Mouse (Mus musculus) CH12.LX (cell line): ENCODE measurements around the gene Fer1l5. TPM values are rescaled to one million over a fixed set of nuclear protein-coding genes. Genes with fewer than 3 reads are reported as not detected.

ENCODE experiments used
- DNase-seq: peaks from one replicate; pipeline ENCODE4 v3.0.0-alpha.2; 2013; ENCODE audit errors: extremely low read depth
- H3K27ac ChIP-seq: 2 replicates; pipeline ENCODE4 v1.5.1; 2012; ENCODE audit warnings: low read depth, mild to moderate bottlenecking, control low read depth, moderate library complexity; ENCODE audit not compliant: insufficient read depth
- H3K27me3 ChIP-seq: replicated peaks from 2 replicates; pipeline ENCODE3; 2012; ENCODE audit warnings: inconsistent platforms
- H3K36me3 ChIP-seq, 2 experiments: replicated peaks in 1 of 2; 2 replicates each; pipeline versions ENCODE3 to v1.6.1; 2012; ENCODE audit warnings: inconsistent platforms in 1 of 2, low read length in 1 of 2, mild to moderate bottlenecking in 1 of 2, mixed read lengths in 1 of 2, moderate library complexity in 1 of 2; ENCODE audit not compliant: control insufficient read depth in 1 of 2, insufficient read depth in 1 of 2
- H3K4me1 ChIP-seq, 2 experiments: 2 replicates each; pipeline ENCODE4 v1.6.1; 2012; ENCODE audit warnings: inconsistent platforms in 1 of 2, moderate library complexity in 1 of 2; ENCODE audit not compliant: insufficient read depth in 2 of 2, control insufficient read depth in 1 of 2
- H3K4me2 ChIP-seq: 2 replicates; pipeline ENCODE4 v1.6.1; 2012; ENCODE audit warnings: low read depth, mild to moderate bottlenecking, control low read depth; ENCODE audit not compliant: poor library complexity, insufficient read depth, severe bottlenecking
- H3K4me3 ChIP-seq, 3 experiments: fragments of 150-350 bp in 1 of 3; sonication (generic) in 1 of 3; replicated peaks in 1 of 3; 2 replicates each; pipeline versions ENCODE3 to v1.5.1; 2011 to 2012; ENCODE audit warnings: low read depth in 2 of 3, low read length in 2 of 3, mild to moderate bottlenecking in 2 of 3, moderate library complexity in 2 of 3, control low read depth in 1 of 3, improper control_type of control experiment in 1 of 3, inconsistent platforms in 1 of 3, mixed read lengths in 1 of 3; ENCODE audit not compliant: poor library complexity in 1 of 3
- H3K79me2 ChIP-seq: replicated peaks from 2 replicates; pipeline ENCODE4 v1.6.1; 2012; ENCODE audit warnings: mild to moderate bottlenecking, moderate library complexity; ENCODE audit not compliant: control insufficient read depth, poor library complexity, insufficient read depth, severe bottlenecking; ENCODE audit errors: extremely low read depth
- H3K9ac ChIP-seq: 2 replicates; pipeline ENCODE4 v1.6.1; 2012; ENCODE audit warnings: low read depth, mild to moderate bottlenecking, control low read depth, moderate library complexity; ENCODE audit not compliant: insufficient read depth
- H3K9me3 ChIP-seq: replicated peaks from 2 replicates; pipeline ENCODE3; 2012; ENCODE audit warnings: low read length, inconsistent platforms, mixed read lengths
- CHD1 ChIP-seq: IDR thresholded peaks from 2 replicates; pipeline ENCODE4 v1.6.1; 2012; ENCODE audit warnings: low read depth, low read length, improper control_type of control experiment, inconsistent platforms
- E2F4 ChIP-seq: IDR thresholded peaks from 2 replicates; pipeline ENCODE4 v1.6.1; 2011; ENCODE audit warnings: low read depth, low read length, improper control_type of control experiment; ENCODE audit not compliant: insufficient replicate concordance
- ELF1 ChIP-seq: IDR thresholded peaks from 2 replicates; pipeline ENCODE4 v1.6.1; 2014; ENCODE audit warnings: low read depth, mild to moderate bottlenecking, inconsistent platforms, low read length, improper control_type of control experiment
- EP300 ChIP-seq: IDR thresholded peaks from 2 replicates; pipeline ENCODE4 v1.6.1; 2011; ENCODE audit warnings: low read length, improper control_type of control experiment
- GABPA ChIP-seq: IDR thresholded peaks from 2 replicates; pipeline ENCODE4 v1.6.1; 2012; ENCODE audit warnings: low read depth, low read length, improper control_type of control experiment, inconsistent platforms; ENCODE audit not compliant: insufficient replicate concordance
- HCFC1 ChIP-seq: IDR thresholded peaks from 2 replicates; pipeline ENCODE4 v1.6.1; 2012; ENCODE audit warnings: low read depth, mild to moderate bottlenecking, inconsistent platforms, low read length, improper control_type of control experiment
- IRF4 ChIP-seq: IDR thresholded peaks from 2 replicates; pipeline ENCODE4 v1.6.1; 2014; ENCODE audit warnings: low read depth, mild to moderate bottlenecking, inconsistent platforms, low read length, improper control_type of control experiment
- JUN ChIP-seq: IDR thresholded peaks from 2 replicates; pipeline ENCODE4 v1.6.1; 2011; ENCODE audit warnings: low read depth, mild to moderate bottlenecking, low read length, improper control_type of control experiment, moderate library complexity; ENCODE audit not compliant: insufficient read depth
- KAT2A ChIP-seq: IDR thresholded peaks from 2 replicates; pipeline ENCODE4 v1.6.1; 2012; ENCODE audit warnings: low read length, improper control_type of control experiment, inconsistent platforms; ENCODE audit not compliant: insufficient replicate concordance
- MAX ChIP-seq: IDR thresholded peaks from 2 replicates; pipeline ENCODE4 v1.6.1; 2011; ENCODE audit warnings: low read length, improper control_type of control experiment
- MEF2A ChIP-seq: IDR thresholded peaks from 2 replicates; pipeline ENCODE4 v1.6.1; 2014; ENCODE audit warnings: low read depth, mild to moderate bottlenecking, inconsistent platforms, low read length, improper control_type of control experiment, borderline replicate concordance
- MXI1 ChIP-seq: IDR thresholded peaks from 2 replicates; pipeline ENCODE4 v1.6.1; 2011; ENCODE audit warnings: mild to moderate bottlenecking, low read depth, low read length, improper control_type of control experiment
- MYC ChIP-seq: IDR thresholded peaks from 2 replicates; pipeline ENCODE4 v1.6.1; 2011; ENCODE audit warnings: low read depth, mild to moderate bottlenecking, improper control_type of control experiment, low read length
- NELFE ChIP-seq: IDR thresholded peaks from 2 replicates; pipeline ENCODE4 v1.6.1; 2011; ENCODE audit warnings: low read depth, low read length, improper control_type of control experiment
- NRF1 ChIP-seq: IDR thresholded peaks from 2 replicates; pipeline ENCODE4 v1.6.1; 2014; ENCODE audit warnings: low read depth, mild to moderate bottlenecking, inconsistent platforms, low read length, improper control_type of control experiment, moderate library complexity
- POLR2A ChIP-seq: IDR thresholded peaks from 2 replicates; pipeline ENCODE4 v1.6.1; 2011; ENCODE audit warnings: low read depth, mild to moderate bottlenecking, improper control_type of control experiment, low read length
- POLR2AphosphoS2 ChIP-seq: IDR thresholded peaks from 2 replicates; pipeline ENCODE4 v1.6.1; 2011; ENCODE audit warnings: low read depth, low read length, improper control_type of control experiment
- RCOR1 ChIP-seq: conservative IDR thresholded peaks from 2 replicates; pipeline ENCODE4 v1.6.1; 2012; ENCODE audit warnings: low read depth, mild to moderate bottlenecking, inconsistent platforms, low read length, improper control_type of control experiment
- SIN3A ChIP-seq: IDR thresholded peaks from 2 replicates; pipeline ENCODE4 v1.6.1; 2012; ENCODE audit warnings: low read length, improper control_type of control experiment, inconsistent platforms
- SMC3 ChIP-seq: IDR thresholded peaks from 2 replicates; pipeline ENCODE4 v1.6.1; 2011; ENCODE audit warnings: low read depth, low read length, improper control_type of control experiment
- TBP ChIP-seq: conservative IDR thresholded peaks from 2 replicates; pipeline ENCODE4 v1.6.1; 2011; ENCODE audit warnings: low read depth, low read length, improper control_type of control experiment
- TCF12 ChIP-seq: IDR thresholded peaks from 2 replicates; pipeline ENCODE4 v1.6.1; 2014; ENCODE audit warnings: low read depth, mild to moderate bottlenecking, inconsistent platforms, low read length, improper control_type of control experiment
- USF2 ChIP-seq: conservative IDR thresholded peaks from 2 replicates; pipeline ENCODE4 v1.6.1; 2011; ENCODE audit warnings: low read depth, low read length, improper control_type of control experiment
- ZC3H11A ChIP-seq: IDR thresholded peaks from 2 replicates; pipeline ENCODE4 v1.6.1; 2012; ENCODE audit warnings: low read depth, mild to moderate bottlenecking, inconsistent platforms, low read length, improper control_type of control experiment
- ZMIZ1 ChIP-seq: IDR thresholded peaks from 2 replicates; pipeline ENCODE4 v1.6.1; 2012; ENCODE audit warnings: low read depth, mild to moderate bottlenecking, inconsistent platforms, low read length, improper control_type of control experiment
- dilution Hi-C: fragments of 300-500 bp; cut with MboI; formaldehyde crosslinking; loops from 2 replicates; pipeline ENCODE4 v1.14.3; 2020; ENCODE audit warnings: low sequenced_read_pairs; ENCODE audit not compliant: extremely low pct_unique_long_range_greater_than_20kb, extremely low pct_ligation_motif_present
- in situ Hi-C: fragments of 300-500 bp; cut with MboI; formaldehyde crosslinking; loops from 3 replicates; pipeline ENCODE4 v1.14.3; 2019; ENCODE audit warnings: low sequenced_read_pairs, low pct_ligation_motif_present, low pct_unique_long_range_greater_than_20kb, mixed read lengths
- polyA plus RNA-seq: library from polyadenylated mRNA; unstranded; fragments of >175 nt; gene quantifications from 2 replicates; pipeline ENCODE4 v1.2.1, GENCODE M21; 2012; ENCODE audit warnings: low read depth; ENCODE audit not compliant: insufficient read length
- total RNA-seq, 2 experiments: library from RNA; depleted of rRNA; stranded (reverse); fragments of 300-350 nt in 1 of 2; fragments of >200 nt in 1 of 2; gene quantifications; 2 replicates each; pipeline ENCODE4 v1.2.3; 2012 to 2014

Fer1l5 gene
- total and polyA plus RNA-seq, 3 experiments = 1.2 TPM; not detected in 2

DNA sequence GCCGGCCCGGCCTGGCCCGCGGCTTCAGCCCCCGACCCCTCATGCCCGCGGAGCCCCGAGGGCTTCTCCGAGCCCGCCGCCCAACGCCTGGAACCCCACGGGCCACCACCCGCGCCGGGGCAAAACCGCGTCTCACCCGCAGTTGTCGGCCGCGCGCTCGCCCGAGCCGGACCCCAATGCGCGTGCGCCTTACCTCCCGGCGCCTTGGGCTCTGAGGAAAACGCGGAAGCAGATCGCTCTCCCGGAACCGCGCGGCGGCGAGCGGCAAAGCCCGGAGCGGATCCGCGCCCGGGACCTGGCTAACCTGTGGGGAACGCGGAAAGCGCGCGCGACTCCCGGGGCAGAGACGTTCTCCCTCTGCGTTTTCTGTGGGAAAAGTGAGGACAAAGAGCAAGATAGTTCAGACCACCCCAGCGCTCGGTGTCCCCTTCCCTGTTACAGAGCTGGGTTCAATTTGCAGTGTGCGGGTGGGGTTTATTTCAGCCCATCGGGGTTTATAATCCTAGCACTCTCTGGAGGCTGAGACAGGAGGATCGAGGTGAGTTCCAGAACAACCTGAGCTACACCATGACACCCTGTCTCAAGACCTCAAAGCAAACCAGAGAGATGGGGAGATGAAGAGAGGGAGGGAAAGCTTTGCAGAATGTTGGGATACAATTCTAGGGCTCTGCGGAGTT, 3.0 kb upstream of the Fer1l5 start, which contains the start of gene Kansl3:
Gene Kansl3 (minus strand): TSS at position 213 of the 677 bp plus-strand sequence.
- TF ChIP-seq MAX = no peak
- TF ChIP-seq MEF2A = 0 out of 2 replicates have a peak, but pooled peaks have one; percentile 23
- peak; percentile 59; the same call in 1 of the 2 replicates for TF ChIP-seq IRF4
- no peak for TF ChIP-seq GABPA
- no peak for TF ChIP-seq SMC3
- TF ChIP-seq POLR2AphosphoS2 = no peak; the same call in 1 of the 2 replicates
- TF ChIP-seq ELF1 = peak; percentile 87
- TF ChIP-seq TCF12 = peak; percentile 67
- TF ChIP-seq NRF1 = peak; percentile 89
- TF ChIP-seq NELFE = peak; percentile 86
- no peak for TF ChIP-seq EP300
- TF ChIP-seq KAT2A = no peak
- TF ChIP-seq POLR2A = peak; percentile 93
- TF ChIP-seq SIN3A = peak; percentile 92
- TF ChIP-seq HCFC1 = peak; percentile 74
- TF ChIP-seq ZMIZ1 = peak; percentile 82
- TF ChIP-seq ZC3H11A = no peak
- TF ChIP-seq TBP = 0 out of 2 replicates have a peak, but pooled peaks have one; percentile 10
- TF ChIP-seq MXI1 = peak; percentile 66; the same call in 1 of the 2 replicates
- Histone ChIP-seq H3K9ac (peak within 1 kb of the TSS; percentile 82), H3K4me3 (peak within 1 kb of the TSS; percentile 70 to 85 (median 85)), H3K27ac (no peak within 1 kb of the TSS; the same call in 1 of the 2 replicates), H3K79me2 (peaks cover 27% of the 10 kb centered on the region), H3K36me3 (peaks cover 7 to 27% of the 10 kb centered on the region in 2 experiments), H3K27me3 (no peaks in the 10 kb centered on the region), H3K4me1 (peaks cover 7 to 24% of the 10 kb centered on the region in 2 experiments), H3K9me3 (peaks cover 2% of the 10 kb centered on the region), H3K4me2 (peak within 1 kb of the TSS; percentile 69)
- DNase-seq = peak; percentile 81
- in situ Hi-C loops = loop anchor here (10.0 kb wide), 1 partner anchor 106 kb away; the partner anchor contains the start of gene Cnnm4
- dilution Hi-C loops = no loop called here

DNA sequence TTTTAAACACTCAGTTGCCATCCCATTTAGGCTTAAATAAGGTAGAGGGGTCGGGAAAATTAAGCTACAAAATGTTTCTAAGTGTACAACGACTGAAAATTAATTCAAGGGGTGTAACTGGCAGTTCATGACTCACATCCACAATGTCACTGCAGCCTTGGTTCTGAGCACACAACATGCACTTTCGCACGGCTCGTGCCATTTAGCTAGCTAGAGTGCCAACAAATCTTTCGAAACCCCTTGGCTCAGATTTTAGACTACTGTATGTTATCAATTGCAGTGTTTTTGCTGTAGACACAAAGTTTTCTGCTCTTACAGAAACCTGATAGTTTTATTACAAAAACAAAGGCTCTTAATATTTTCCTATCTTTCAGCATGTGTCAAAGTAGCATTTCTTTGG, 1.2 kb upstream of the Fer1l5 start:
- no peak overlapping the region for H3K27ac ChIP-seq
- TF ChIP-seq USF2 (no peak), MAX (no peak), RCOR1 (no peak), CHD1 (no peak), TBP (no peak), EP300 (no peak), SMC3 (no peak), JUN (no peak), HCFC1 (no peak), MXI1 (no peak), MYC (no peak), E2F4 (no peak)
- peaks cover 2% of the 10 kb centered on the region for H3K9me3 ChIP-seq
- dilution Hi-C loops = no loop called here
- peaks cover 0 to 11% of the 10 kb centered on the region in 2 experiments for H3K36me3 ChIP-seq
- no peak for DNase-seq
- H3K27me3 ChIP-seq = no peaks in the 10 kb centered on the region
- H3K4me1 ChIP-seq = peaks cover 7 to 17% of the 10 kb centered on the region in 2 experiments
- H3K9ac ChIP-seq = no peak overlapping the region
- no peak overlapping the region for H3K4me3 ChIP-seq
- H3K4me2 ChIP-seq = no peak overlapping the region
- peaks cover 23% of the 10 kb centered on the region for H3K79me2 ChIP-seq
- in situ Hi-C loops = no loop called here
